Mouse (Mus musculus) WW6 (cell line): ENCODE measurements at regions not wholly inside any gene's neighbourhood (a gene's known extent, or its start where the extent isn't known, plus 50 kb on each side); places are given as distances from the start of the nearest gene placed in this dataset.

ENCODE experiments used
- DNase-seq: peaks from one replicate; pipeline ENCODE4 v3.0.0-alpha.2; 2013; ENCODE audit warnings: low read depth, low spot score

- DNase-seq = no peak
Observed at GRCm38 (mm10) chr10:67339371-67339929, 54.3 kb upstream of the Nrbf2 start.

GRCm38 (mm10) chr10:67344722-67345121 is 59.6 kb upstream of the Nrbf2 start:
- no peak for DNase-seq

GRCm38 (mm10) chr10:67350956-67351355 is 65.9 kb upstream of the Nrbf2 start:
- no peak for DNase-seq

DNA sequence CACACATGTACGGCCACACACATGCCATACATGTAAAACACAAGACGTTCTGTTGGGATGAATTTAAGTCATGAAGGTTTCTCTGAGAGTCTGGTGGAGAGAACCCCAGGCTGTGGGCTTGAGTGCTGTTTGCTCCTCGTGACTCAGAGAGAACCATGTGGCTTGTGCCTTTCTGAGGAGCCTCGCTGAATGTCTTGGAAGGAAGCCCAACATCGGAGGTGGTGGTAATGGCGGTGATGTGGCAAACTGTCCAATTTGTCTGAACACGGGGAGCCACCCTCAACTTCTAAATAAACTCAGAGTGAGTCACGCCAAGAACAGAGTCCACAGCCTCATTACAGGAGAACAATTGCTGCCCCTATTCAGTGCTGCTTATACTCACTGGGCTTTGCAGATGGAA is 75.7 kb upstream of the Nrbf2 start:
- DNase-seq = no peak

DNA sequence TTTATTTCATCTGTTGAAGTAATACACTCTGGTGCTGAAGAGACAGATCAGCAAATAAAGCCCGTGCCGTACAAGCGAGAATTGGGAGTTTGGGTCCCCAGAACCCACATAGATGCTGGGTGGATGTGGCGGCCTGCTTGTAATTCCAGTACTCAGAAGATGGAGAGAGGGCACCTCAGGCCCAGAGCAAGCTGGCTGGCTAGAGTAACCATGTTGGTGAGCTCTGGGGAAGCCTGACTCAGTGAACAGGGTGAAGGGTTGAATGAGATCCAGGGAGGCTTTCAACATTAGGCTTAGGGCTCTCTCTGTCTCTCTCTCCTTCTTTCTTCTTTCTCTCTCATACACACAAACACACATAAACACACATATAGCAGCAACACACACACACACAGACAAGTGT is 76.2 kb upstream of the Nrbf2 start:
- no peak for DNase-seq

DNA sequence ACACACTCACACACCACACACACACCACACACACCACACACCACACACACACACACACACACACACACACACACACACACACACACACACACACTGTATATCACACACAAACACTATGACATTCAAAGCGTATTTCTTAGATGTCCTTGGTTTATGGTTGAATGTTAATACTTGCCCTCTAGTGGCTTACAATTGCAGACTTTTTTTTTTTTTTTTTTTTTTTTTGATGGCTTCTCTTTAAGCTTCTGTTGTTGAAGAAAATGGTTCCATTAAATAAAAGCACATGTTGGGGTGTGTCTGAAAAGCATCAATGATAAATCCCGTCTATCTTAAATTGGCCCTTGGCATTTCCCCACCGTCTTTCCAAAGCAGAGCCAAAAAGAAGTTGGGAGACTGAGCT is 79.5 kb upstream of the Nrbf2 start:
- DNase-seq = no peak

- no peak for DNase-seq
Observed at GRCm38 (mm10) chr10:67365158-67365557, 80.1 kb upstream of the Nrbf2 start.

DNA sequence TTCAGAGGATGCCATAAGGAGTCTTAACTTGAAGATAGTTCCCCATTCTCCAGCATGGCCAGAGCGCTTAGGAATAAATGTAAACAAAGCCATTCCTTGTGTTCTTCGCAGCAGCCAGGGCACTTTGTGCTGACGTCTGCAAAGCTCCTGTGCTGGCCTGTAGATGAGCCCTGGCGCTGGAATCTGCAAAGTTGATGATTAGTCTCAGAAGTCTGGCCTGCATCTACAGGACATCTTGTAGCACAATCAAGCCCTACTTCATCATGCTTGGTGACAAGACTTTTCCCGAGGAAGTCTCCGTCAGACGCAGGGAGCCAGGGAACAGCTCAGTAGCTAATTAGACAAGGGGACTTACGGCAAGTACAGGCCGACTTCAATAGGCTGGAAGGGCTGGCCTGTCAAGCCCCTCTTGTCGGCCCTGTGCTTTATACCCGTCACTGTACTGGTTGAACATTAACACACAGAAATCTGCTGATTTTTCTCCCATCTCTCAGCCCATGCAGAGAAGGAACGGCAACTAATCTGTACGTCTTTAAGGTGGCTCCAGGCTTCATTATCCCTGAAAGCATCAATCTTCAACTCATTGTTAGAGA is 87.6 kb upstream of the Nrbf2 start:
- no peak for DNase-seq

DNA sequence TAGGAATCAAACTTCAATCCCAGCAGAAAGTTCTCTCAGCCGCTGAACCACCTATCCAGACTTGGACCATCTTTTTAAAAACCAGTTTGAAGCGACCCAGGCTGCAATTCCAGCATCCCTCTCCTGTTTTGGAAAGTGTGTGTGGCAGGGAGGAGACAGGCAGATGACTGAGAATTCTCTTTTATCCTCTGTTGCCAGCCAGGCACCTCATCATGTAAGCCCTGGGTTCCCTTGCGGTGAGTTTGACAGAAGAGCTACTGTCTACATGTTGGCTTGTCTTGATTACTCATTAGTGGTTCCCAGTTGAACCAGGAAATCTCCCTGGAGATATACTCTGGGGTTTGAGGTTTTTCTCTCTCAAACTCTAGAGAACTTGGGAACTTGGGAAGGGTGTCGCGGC is 91.5 kb upstream of the Nrbf2 start:
- no peak for DNase-seq

- no peak for DNase-seq
Observed at GRCm38 (mm10) chr10:67377643-67378223, 92.6 kb upstream of the Nrbf2 start.

GRCm38 (mm10) chr10:67380174-67380573 is 95.1 kb upstream of the Nrbf2 start:
- no peak for DNase-seq

DNA sequence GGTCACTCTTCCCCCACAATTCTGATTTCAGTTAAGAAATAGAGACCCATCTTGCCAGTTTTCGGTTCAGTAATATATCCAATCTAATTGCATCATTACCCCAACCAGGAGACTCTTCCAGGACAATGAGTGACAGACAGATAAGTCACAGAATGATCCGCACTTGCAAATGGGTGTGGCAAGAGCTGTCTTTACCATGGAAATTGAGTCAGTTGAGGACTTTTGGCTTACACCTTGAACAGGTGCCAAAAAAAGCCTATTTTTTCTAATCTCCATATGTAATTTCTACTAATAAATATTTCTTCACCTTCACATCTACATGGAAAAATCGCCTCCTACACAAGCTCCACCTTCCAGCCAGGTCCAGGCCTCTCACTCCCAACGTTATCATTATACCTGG is 98.2 kb upstream of the Nrbf2 start:
- no peak for DNase-seq

GRCm38 (mm10) chr10:67383802-67384567 is 98.9 kb upstream of the Nrbf2 start:
- no peak for DNase-seq

- no peak for DNase-seq
Observed at GRCm38 (mm10) chr10:67384568-67384958, 99.5 kb upstream of the Nrbf2 start.

DNA sequence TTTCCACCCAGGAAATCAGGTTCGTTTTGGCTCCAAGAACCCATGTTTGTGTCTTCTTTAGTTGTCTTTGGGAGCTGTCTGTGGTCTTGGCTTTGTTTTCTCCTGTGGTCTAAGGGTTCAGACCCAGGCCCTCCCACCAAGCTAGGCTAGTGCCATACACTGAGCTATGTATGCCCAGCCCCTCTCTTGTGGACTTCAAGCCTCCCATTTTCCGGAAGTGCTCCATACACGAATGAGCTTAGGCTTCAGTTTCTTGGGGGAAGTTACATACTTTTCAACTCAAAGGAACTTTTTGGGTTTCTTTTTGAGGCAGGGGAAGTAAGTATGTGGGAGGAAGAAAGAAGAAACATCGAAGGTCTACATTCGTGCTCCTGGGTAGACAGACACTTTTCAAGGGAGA is 100.9 kb upstream of the Nrbf2 start:
- DNase-seq = no peak

DNA sequence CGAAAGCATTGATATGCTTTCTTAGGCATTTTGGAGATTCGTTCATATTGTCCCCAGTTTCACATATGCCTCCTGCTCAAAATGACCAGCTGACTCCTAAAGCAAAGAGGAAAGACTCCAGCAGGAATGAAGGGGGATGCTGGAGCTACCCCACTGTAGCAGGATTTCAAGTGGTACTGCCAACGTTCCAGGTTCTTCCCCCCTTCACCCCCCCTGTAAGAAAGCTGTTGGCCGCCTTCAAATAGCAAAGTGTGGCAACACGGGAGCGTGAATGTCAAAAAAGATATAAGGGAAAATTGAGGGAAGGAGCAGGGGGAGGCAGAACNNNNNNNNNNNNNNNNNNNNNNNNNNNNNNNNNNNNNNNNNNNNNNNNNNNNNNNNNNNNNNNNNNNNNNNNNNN is 103.7 kb upstream of the Nrbf2 start:
- DNase-seq = no peak

DNA sequence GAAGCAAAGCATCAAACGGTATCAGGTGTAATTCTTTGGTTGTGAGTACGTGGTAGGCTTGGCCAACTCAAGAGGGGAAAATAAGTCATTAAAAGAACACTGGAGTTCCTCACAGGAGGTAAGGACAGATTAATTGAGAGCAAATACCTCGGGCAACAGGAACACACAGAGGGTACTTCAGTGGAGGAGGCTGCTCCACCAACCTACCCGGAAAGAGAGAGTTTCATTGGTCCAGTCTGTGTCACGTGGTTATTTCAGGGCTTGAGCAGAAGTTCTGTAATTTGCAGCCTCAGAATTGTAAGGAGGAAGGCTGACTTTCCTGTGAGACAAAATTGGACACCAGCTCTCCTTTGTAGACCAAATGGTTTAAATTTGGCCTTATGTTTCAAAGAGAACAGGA is 115.3 kb upstream of the Nrbf2 start:
- no peak for DNase-seq

DNA sequence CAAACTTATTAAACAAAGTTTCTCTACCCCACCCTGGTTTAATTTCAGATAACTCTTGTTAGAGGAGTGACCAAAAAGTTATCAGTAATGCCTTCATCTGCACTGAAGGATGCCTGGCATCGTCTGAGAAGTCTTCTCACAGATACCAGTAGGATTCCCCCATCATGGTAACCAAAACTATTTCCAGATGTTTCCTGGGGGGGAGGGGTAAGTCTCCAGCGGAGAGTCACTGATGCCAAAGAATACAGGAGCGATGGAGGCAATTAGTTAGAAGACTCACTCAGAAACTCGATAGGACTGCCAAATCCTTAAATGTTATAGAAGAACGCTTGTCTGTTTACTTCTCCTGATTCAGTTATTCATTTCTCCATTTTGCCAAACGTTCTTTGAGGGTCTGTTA is 116.3 kb upstream of the Nrbf2 start:
- no peak for DNase-seq

- no peak for DNase-seq
Observed at GRCm38 (mm10) chr10:67417529-67417928, 117.7 kb upstream of the Egr2 start.

DNA sequence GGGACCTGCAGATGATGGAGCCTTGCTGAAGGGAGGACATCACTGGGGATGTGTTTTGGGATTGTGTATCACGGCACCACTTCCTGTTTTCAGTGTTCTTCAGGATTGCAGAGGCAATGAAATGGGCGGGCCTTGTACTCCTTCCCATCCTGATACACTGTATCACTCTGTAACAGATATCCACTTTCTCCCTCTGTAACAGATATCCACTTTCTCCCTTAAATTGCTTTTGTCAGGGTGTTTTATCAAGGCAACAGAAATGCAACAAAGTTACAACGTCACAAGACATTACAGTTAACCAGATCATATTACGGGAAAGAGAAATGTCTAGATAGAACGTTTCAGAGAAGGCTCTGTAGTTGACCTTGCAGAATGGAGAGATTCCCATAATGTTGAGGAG is 114.5 kb upstream of the Egr2 start:
- no peak for DNase-seq

DNA sequence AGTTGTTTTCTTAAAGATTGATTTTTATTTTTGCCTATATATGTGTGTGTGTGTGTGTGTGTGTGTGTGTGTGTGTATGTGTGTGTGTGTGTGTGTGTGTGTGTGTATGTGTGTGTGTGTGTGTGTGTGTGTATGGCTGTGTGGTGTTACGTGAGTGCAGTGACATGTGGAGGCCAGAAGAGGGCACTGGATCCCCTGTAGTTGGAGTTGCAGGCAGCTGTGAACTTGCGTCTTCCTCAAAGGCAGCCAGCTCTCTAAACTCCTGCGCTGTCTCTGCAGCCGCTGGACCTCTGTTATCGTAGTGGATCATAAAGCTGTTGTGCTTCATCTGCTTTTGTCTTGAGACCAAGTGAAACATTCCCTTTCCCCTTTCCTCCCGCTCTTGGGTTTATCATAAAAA is 109.9 kb upstream of the Egr2 start:
- no peak for DNase-seq

DNA sequence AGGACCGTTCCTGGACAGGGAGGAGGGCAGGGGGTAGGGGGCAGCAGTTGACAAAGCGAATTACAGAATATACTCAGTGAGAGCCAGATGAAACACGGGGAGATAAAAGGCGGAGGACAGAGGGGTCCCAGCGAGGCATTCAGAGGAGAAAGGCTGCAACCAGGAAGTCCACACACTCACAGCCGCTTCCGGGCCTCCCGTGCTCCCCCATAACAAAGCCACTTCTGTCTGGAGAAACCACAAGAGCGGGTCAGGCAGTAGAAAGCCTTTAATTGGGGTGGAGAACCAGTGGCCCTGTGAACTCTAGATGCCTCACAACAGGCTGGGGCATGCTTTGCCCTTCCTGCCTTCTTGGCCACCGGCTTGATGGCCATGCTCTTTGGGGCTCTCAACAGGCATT is 108.1 kb upstream of the Egr2 start:
- no peak for DNase-seq

DNA sequence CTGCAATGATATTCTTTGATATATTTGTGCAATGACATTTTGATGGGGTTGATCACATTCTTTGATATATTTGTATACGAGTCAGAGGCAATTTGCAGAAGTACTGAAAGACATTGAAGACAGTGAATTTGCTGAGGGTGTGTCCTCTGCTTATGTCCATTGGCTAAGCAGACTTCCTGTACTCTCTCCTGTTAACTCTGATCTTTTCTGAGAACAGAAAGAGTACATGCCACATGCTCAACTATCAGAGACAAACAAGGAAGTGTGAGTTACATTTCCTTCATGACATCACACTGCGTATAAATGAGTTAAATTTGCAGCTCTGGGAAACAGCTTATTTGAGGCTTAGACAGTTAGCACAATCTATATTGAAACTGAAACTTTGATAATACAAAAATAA is 104.5 kb upstream of the Egr2 start:
- no peak for DNase-seq
